Mouse (Mus musculus) stomach, postnatal 0 days (tissue): ENCODE measurements at regions not wholly inside any gene's neighbourhood (a gene's known extent, or its start where the extent isn't known, plus 50 kb on each side); places are given as distances from the start of the nearest gene placed in this dataset.

Experiments used
- ATAC-seq: fragments of 200-750 bp; cut with Nextera tagmentation; 2 replicates; pipeline ENCODE4 v1.8.0; 2017; ENCODE audit not compliant: low FRiP score, low TSS enrichment
- DNase-seq: peaks from one replicate; pipeline ENCODE4 v3.0.0-alpha.2; 2016; ENCODE audit warnings: low spot score
- H3K27ac ChIP-seq: fragments of 300-500 bp; sonication (generic); replicated peaks from 2 replicates; pipeline ENCODE4 v1.5.1; 2014; ENCODE audit warnings: mild to moderate bottlenecking, control low read depth
- H3K27me3 ChIP-seq: fragments of 300-500 bp; sonication (generic); 2 replicates; pipeline ENCODE4 v1.6.1; 2014; ENCODE audit warnings: low read length; ENCODE audit not compliant: control insufficient read depth, insufficient read depth
- H3K36me3 ChIP-seq: fragments of 300-500 bp; sonication (generic); 2 replicates; pipeline ENCODE4 v1.6.1; 2014; ENCODE audit warnings: low read length, mixed read lengths; ENCODE audit not compliant: control insufficient read depth, insufficient read depth
- H3K4me1 ChIP-seq: fragments of 300-500 bp; sonication (generic); replicated peaks from 2 replicates; pipeline ENCODE4 v1.6.1; 2014; ENCODE audit warnings: antibody characterized with exemption; ENCODE audit not compliant: control insufficient read depth, insufficient read depth
- H3K4me2 ChIP-seq: fragments of 300-500 bp; sonication (generic); replicated peaks from 2 replicates; pipeline ENCODE4 v1.6.1; 2014; ENCODE audit warnings: low read depth, mild to moderate bottlenecking, control low read depth, moderate library complexity
- H3K4me3 ChIP-seq: fragments of 300-500 bp; sonication (generic); 2 replicates; pipeline ENCODE4 v1.5.1; 2014; ENCODE audit warnings: low read depth, low read length, control low read depth
- H3K9ac ChIP-seq: fragments of 300-500 bp; sonication (generic); 2 replicates; pipeline ENCODE4 v1.6.1; 2014; ENCODE audit warnings: mild to moderate bottlenecking, low read length, control low read depth, mixed read lengths
- H3K9me3 ChIP-seq: fragments of 300-500 bp; sonication (generic); 2 replicates; pipeline ENCODE4 v1.6.1; 2016; ENCODE audit warnings: low read length; ENCODE audit not compliant: control insufficient read depth
- CTCF ChIP-seq: IDR thresholded peaks from 2 replicates; pipeline ENCODE4 v1.5.1; 2016; ENCODE audit warnings: antibody characterized with exemption, low read depth, mild to moderate bottlenecking, moderate library complexity
- EP300 ChIP-seq: optimal IDR thresholded peaks from 2 replicates; pipeline ENCODE3; 2016; ENCODE audit warnings: antibody characterized with exemption
- WGBS: fragments of 180-500 bp; shearing (Covaris S2); extraction: QIAGEN DNeasy Blood & Tissue Kit; methylation state at CpG from one replicate; pipeline ENCODE4 v1.1.7; 2014; 5-methylcytosine and 5-hydroxymethylcytosine counted together

DNA sequence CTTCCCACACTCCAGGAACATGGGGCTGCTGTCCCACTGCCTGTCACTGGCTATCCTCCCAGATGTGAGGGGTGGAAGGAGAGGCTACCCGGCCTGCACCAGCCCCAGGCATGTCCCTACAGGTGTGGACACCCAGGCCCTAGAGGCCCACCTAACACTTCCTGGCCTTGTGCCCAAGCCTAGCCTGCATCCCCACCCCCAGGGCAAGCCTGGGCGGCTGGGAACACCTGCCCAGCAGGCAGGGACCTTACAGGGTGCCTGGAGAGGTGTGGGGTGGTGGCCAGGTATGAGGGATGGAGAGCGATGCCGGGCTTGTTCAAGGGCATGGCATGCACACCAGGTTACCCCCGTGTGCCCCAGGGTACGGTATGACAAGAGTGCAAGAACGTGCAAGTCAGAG lies 76.3 kb upstream of the Wnt4 start:
- DNase-seq = no peak
- WGBS = 63% methylated on average over 7 of the region's 7 CpGs
- no peak for TF ChIP-seq EP300
- TF ChIP-seq CTCF = no peak
- H3K27ac ChIP-seq = 0 out of 2 replicates have a peak overlapping the region, but pooled peaks have one; percentile 24
- no peaks in the 10 kb centered on the region for H3K27me3 ChIP-seq
- no peak overlapping the region for H3K9ac ChIP-seq
- 0 out of 2 replicates have a peak, but pooled peaks have one; percentile 2 for ATAC-seq
- no peaks in the 10 kb centered on the region for H3K4me1 ChIP-seq
- no peak overlapping the region for H3K4me3 ChIP-seq
- H3K4me2 ChIP-seq = no peak overlapping the region
- no peaks in the 10 kb centered on the region for H3K36me3 ChIP-seq
- H3K9me3 ChIP-seq = no peaks in the 10 kb centered on the region

DNA sequence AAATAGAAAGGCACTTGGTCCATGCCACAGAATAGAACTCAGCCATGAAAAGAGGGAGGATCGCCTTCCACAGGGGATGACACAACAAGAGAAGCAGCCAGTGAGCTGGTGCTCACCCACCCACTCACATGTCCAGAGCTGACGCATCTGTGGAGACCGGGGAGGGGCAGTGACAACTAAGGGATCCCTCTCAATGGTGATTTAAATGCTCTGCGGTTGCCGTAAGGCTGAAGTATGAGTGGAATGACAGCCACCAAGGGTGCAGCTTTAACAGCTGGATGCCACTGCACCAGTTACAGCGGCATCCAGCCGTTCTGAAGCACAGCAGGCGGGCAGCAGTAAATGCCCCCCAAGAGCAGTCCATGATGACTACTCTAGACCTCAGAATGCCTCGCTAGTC lies 76.9 kb upstream of the Wnt4 start:
- H3K4me1 ChIP-seq = no peaks in the 10 kb centered on the region

DNA sequence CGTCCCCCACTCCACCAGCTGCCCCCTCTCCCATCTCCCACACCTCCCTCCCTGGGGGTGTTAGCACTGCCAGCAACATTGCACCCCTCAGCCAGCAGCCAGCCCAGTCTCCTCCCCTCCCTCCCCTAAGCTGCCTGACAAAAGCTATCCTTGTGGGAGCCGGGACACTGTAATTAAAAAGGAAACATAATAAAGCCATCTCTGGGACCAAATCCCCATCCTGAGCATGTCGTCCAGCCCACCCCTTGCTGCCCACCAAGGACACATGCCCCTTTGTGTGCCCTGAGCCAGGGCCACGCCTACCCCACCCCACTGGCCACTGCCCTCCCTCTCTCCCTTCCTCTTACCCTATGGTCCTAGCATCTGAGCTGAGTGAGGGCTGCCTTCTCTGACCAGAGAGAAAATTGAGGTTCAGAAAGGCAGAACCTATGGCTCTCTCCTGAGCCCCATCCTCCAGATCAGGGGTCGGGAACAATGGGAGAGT lies 80.8 kb upstream of the Wnt4 start:
- no peak overlapping the region for H3K9ac ChIP-seq
- ATAC-seq = no peak
- no peak overlapping the region for H3K4me3 ChIP-seq
- H3K4me2 ChIP-seq = no peak overlapping the region
- no peaks in the 10 kb centered on the region for H3K27me3 ChIP-seq
- TF ChIP-seq CTCF (no peak), EP300 (no peak)
- H3K4me1 ChIP-seq = no peaks in the 10 kb centered on the region
- DNase-seq = no peak
- no peaks in the 10 kb centered on the region for H3K36me3 ChIP-seq
- H3K9me3 ChIP-seq = no peaks in the 10 kb centered on the region
- no peak overlapping the region for H3K27ac ChIP-seq
- 44% methylated on average over 5 of the region's 5 CpGs for WGBS

More for the DNA sequence above, 76.9 kb upstream of the Wnt4 start:
- Histone ChIP-seq H3K27ac (0 out of 2 replicates have a peak overlapping the region, but pooled peaks have one; percentile 24), H3K4me2 (no peak overlapping the region), H3K9ac (no peak overlapping the region), H3K9me3 (no peaks in the 10 kb centered on the region), H3K4me3 (no peak overlapping the region), H3K27me3 (no peaks in the 10 kb centered on the region), H3K36me3 (no peaks in the 10 kb centered on the region)
- WGBS = 63% methylated on average over 9 of the region's 9 CpGs
- no peak for TF ChIP-seq CTCF
- no peak for TF ChIP-seq EP300
- DNase-seq (no peak), ATAC-seq (no peak)

DNA sequence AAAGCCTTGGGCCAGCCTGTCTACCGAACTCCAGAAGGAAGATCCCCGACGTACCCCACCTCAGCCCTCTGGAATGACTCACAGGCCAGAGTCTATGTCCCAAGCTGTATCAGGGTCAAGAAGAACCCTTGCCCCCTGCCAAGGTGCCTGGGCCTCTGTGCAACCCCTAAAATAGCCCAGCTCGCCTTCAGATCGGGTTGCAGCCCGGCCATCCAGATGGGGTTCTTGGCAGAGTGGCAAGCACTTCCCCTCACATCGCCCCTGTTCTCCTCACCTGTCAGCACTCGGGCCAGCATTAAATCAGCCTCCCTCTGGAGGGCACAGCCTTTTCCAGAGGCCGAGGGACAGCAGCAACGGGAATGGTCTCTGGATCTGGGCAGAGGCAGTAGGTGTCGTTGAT lies 83.2 kb upstream of the Wnt4 start:
- Histone ChIP-seq H3K9ac (no peak overlapping the region), H3K4me2 (no peak overlapping the region), H3K9me3 (no peaks in the 10 kb centered on the region), H3K27me3 (no peaks in the 10 kb centered on the region), H3K36me3 (no peaks in the 10 kb centered on the region), H3K4me1 (no peaks in the 10 kb centered on the region), H3K4me3 (no peak overlapping the region), H3K27ac (no peak overlapping the region)
- TF ChIP-seq EP300 (no peak), CTCF (no peak)
- DNase-seq = no peak
- WGBS = 79% methylated on average over 11 of the region's 11 CpGs
- no peak for ATAC-seq

DNA sequence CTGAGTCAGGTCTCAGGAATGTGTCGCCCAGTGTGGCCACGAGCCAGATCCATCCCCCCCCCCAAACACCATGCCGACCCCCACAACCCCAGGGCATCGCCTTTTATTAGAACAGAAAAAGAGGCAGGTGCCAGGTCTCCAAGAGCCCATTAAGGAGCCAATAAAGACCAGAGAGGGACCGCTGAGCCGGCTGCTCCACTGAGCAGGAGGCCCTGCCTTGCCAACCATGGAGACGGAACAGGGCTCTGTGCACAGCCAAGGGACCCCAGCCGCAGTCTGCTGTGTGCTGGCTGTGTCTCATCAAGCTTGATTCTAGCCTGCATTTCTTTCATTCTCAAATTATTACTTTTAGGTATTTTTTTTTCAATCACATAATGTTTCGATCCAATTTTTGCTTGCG lies 86.7 kb upstream of the Wnt4 start:
- Histone ChIP-seq H3K4me1 (no peaks in the 10 kb centered on the region), H3K27ac (no peak overlapping the region), H3K36me3 (no peaks in the 10 kb centered on the region), H3K4me2 (no peak overlapping the region), H3K9ac (no peak overlapping the region), H3K9me3 (no peaks in the 10 kb centered on the region), H3K27me3 (no peaks in the 10 kb centered on the region), H3K4me3 (no peak overlapping the region)
- WGBS = 67% methylated on average over 10 of the region's 10 CpGs
- TF ChIP-seq CTCF = no peak
- no peak for TF ChIP-seq EP300
- ATAC-seq = no peak
- DNase-seq = no peak

DNA sequence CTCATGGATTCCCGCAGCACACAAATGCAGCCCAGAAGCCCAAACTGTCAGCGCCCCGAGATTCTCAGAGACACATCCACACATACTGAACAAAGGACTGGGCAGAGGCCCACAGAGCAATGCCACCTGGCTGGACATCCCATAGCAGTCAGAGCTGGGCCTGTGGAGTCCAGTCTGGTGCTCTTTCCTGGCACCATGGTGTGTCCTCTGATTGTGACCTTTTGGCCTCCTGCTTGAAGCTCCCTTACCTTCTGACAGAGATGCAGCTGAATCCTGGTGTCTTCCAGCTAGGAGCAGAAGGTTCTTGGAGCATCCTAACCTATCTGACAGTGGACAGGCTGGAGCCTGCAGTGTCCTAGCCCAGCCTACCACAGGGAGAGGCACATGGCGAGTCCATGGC lies 87.5 kb upstream of the Wnt4 start:
- Histone ChIP-seq H3K27ac (no peak overlapping the region), H3K27me3 (no peaks in the 10 kb centered on the region), H3K36me3 (no peaks in the 10 kb centered on the region), H3K4me3 (no peak overlapping the region), H3K4me1 (no peaks in the 10 kb centered on the region), H3K9ac (no peak overlapping the region), H3K9me3 (no peaks in the 10 kb centered on the region), H3K4me2 (no peak overlapping the region)
- ATAC-seq = no peak
- TF ChIP-seq EP300 = no peak
- TF ChIP-seq CTCF = no peak
- 87% methylated on average over 4 of the region's 4 CpGs for WGBS
- no peak for DNase-seq
